Mouse (Mus musculus) cerebellum, adult 18-20 months (tissue): Measurements from ENCODE around the gene Fads1.

Experiments
- DNase-seq, 2 experiments: peaks; one replicate each; pipeline ENCODE4 v3.0.0; 2021

Gene Fads1

DNA sequence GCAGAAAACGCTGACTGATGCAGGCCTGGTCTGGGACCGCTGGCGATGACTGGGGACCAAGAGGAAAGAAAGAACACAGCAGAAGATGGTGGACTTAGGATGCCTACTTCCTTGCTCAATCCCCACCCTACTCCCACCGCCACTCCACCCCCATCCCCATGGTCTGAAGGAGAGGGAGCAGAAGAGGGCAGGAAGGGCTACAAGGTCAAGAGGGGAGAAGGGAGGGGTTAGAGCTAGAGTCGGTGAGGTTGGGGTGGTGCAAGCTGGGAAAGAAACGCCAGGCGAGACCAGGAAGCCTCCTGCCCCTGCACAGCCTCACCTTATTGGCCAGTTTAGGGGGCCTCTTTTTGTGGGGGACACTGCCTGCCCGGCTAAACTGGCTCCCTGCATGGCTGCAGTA is 33.4 kb downstream of the Fads1 start:
- no peak for DNase-seq

DNA sequence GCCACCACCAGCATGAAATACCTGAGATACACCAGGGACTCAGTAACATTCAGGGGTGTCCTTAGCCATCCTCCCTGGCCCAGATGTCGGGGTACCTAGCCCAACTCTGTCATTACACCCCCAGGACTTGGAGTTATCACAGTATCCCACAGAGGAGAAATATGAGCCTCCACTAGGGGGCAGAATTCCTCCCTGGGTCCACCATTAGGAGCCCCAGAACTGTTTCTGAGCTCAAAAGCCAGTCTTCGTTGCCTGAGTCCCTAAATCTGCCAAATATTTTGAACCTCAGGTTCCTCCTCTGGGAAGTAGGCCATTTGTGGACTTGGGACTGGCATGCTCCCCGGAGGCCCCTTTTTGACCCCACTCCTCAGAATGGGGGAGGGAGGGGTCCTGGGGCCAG is 36.4 kb downstream of the Fads1 start:
- DNase-seq: peak; percentile 34 to 53

DNA sequence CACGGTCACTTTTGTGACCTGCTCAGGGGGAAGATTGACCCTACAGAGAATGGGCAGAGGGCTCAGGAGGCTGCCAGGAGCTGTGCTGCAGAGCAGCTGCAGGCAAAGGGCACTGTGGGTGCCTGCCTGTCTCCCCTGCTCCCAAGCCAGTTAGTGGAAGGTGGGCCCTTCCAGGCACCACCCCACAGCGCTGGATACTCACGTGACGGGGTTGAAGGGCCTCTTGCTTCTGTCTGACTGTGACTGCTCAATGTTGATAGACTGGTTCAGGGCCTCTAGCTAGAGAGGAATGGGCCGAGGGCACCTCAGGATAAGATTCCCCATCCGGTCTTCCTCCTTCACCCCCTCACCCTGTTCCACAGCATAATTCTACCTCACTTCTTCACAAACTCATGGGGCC is 36.9 kb downstream of the Fads1 start:
- no peak for DNase-seq

- DNase-seq: no peak
Measured at GRCm38 (mm10) chr19:10221585-10221984, 38.9 kb downstream of the Fads1 start.

DNA sequence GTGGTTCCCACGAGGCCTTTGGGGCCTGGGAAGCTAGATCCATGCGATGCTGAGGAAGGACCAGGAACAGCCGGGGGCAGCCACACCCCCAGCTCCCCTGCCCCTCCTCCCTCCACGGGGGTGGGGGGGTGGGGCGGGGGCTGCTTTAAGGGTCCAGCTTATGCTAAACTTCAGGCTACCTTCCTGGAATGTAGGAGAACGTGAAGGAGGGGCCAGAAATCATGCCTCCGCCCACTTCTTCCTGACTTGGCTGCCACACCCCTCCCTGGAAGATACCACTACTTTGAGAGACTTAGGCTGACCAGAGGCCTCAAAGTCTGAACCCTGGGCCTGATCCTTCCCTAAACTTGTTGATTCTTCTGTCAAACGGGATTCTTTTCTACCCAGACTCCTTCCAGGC is 40.0 kb downstream of the Fads1 start:
- DNase-seq: no peak

GRCm38 (mm10) chr19:10223561-10223960 is 40.9 kb downstream of the Fads1 start:
- no peak for DNase-seq

- no peak for DNase-seq
Measured at GRCm38 (mm10) chr19:10224637-10225453, 42.2 kb downstream of the Fads1 start.

DNA sequence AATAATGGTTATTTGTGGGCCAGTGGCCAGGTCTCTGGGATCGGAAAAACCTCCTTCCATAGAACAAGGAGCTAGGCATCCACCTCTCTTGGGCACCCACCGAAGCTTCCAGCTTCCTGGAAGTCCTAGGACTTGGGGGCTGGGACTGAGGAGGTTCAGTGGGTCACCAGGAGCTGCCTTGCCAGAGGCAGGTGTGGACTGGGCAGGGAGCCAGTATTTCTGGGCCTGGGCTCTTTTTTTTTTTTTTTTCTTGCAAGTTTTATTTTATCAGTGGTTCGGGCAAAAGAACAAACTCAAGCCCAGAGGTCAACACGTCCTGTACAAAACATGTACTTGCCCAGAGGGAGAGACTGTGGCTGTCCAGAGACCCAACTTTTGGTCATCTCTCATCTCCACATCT is 43.1 kb downstream of the Fads1 start:
- no peak for DNase-seq

DNA sequence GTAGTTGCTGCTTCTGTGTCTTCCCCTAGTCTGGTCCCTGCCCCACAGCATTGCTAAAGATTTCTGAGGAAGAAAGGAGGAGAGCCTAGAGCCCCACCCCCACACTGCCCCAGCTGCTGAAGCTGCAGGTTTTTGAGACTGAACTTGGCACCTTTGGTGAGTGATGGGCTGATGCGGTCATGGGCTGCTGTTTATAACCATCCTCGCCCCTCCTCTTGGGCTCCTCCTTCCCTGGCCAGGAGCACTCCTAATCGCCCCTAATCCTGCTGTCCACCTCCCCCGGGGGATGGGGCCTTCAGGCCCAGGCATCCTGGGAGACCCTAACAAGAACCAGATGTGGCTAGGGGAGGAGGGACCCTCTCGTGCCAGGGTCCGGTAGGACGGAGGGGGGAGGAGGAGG is 48.3 kb downstream of the Fads1 start:
- DNase-seq: no peak

DNA sequence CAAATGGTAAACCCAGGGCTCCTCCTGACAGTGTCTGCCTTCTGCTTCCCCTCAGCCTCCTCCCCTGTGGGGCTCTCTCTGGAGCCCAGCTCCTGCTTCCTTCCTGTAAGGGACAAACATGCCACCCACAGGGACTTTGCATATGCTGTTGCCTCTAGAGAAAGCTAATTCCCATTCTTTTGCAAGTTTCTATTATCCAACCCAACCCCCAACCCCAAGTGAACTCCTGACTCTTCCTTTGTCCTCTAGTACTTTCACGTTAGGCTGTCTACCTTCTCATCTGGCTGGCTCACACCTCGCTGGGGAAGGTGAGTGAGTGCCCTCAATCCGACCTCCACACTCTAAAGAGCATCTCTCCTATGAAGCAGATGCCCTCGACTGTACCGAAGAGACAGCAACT is 49.2 kb downstream of the Fads1 start:
- DNase-seq: no peak

DNA sequence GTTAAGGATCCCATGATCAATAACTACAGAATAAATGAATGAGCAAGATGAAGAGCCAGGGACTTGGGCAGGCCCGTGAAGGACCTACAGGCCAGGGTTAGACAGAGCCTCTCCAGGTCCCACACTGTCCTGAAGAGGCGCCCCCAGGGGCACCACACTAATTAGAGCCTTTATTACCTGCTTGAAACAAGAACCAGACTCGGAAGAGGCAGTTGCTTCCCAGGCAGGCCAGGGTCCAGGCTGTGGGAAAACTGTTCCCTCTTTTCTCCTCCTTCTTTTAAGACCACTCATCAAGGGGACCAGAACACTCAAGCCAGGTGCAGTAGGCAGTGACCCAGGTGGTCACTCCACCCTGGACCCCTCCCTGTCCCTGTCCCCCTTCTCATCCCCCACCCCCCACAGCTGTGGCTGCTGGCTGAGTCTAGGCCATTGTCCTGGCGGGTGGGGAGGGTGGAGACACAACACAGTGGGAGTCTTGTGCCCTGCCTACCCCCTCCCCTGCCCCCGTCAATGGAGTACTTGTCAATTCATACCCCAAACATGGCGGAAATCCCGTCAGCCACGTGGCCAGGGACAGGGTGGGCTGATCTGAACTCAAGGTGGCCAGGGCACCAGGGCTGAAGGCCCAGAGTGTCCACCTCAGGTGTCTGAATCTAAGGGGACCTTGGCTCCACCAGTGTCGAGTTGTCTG is 49.8 kb downstream of the Fads1 start:
- DNase-seq: peak in 1 of 2 experiments; percentile 24

GRCm38 (mm10) chr19:10235784-10236565 is 53.3 kb downstream of the Fads1 start:
- no peak for DNase-seq

DNA sequence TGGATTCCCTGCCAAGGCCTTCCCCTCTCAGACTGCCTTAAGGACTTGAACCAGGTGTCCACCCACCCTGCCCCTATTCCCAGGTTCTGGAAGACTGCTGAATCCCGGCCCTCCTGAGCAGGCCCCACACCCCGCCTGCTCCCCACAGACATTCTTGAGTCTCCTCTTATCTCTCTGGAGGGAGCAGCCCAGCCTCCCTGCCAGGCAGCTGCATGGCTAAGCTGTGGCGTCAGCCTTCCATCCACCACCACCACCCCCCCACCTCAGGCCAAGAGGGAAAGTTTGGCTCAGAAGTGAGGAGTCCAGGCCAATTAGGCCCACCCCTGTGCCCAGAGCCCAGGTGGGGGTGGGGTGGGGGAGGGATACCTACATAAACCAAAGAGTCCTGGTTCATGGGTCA is 55.8 kb downstream of the Fads1 start:
- DNase-seq: no peak

GRCm38 (mm10) chr19:10239419-10239818 is 56.7 kb downstream of the Fads1 start:
- no peak for DNase-seq

GRCm38 (mm10) chr19:10239975-10240653 is 57.4 kb downstream of the Fads1 start:
- DNase-seq: no peak

GRCm38 (mm10) chr19:10240654-10241305 is 58.1 kb downstream of the Fads1 start, which contains the start of gene Myrf:
Myrf (minus strand) TSS chr19:10240748.
- DNase-seq: peak; percentile 57 to 74

DNA sequence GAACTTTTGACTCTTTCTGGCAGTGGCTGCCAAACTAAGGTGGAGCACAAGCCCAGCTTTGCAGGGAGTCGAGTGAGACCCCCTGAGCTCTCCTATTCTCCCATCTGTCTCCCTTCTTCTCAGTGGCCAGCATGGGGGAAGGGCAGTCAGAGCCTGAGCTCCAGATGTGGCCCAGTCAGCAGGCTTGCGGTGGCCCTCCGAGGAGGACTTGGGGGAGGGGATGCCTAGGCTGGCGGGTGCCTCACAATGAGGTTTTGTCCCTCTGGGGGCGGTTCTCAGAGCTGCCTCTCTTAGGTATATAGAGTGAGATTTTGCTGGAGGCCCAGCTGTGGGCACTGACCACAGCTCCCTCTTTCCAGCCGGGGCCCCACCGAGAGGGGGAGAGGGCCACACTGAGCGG is 60.2 kb downstream of the Fads1 start:
- DNase-seq: no peak

DNA sequence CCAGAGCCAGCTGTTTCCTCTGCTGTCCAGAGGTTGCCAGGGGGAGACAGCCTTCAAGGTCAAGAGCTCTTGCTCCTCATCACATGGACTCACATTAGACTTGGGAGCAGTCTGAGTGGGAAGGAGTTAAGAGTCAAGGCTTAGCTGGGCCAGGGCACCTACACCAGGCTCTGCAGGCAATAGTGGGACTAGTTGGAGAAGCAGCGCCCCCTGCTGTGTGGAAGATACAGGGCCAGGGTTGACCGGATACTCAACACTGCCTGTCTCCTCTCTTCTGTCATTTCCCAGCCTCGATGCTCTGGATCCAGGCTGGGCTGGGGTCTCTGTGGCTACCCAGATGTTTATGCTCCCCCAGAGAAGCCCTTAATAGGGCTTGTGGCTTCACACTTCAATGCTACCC is 61.5 kb downstream of the Fads1 start:
- DNase-seq: peak; percentile 22 to 39
